Mouse (Mus musculus): ENCODE measurements around the gene Ppm1b. TPM values are rescaled to one million over a fixed set of nuclear protein-coding genes. Genes with fewer than 3 reads are reported as not detected.

The Ppm1b gene
- polyA plus RNA-seq, 1 experiment from 2014 or later: 97.2 TPM

DNA sequence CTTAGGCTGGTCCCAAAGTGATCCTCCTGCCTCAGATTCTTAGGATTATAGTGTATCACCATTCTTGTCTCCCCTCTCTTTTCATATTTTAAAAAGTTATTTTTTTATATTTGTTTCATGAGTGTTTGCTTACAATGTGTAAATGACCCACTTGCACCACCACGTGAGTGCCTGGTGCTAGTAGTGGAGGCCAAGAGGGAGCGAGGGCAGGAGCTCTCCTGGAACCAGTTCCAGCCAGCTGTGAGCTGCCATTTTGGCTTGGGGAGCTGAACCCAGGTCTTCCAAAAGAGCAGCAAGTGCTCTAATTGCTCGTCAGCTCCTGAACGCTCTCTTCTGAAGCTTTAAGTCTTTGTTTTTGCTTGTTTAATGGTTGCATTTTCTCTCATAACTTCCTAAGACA, 3.6 kb downstream of the Ppm1b start:
- peak overlapping the region; percentile 74 for H3K4me3 ChIP-seq
- no peak for ATAC-seq (ENCODE audit: low FRiP score)
- peak overlapping the region; percentile 71 for H3K4me2 ChIP-seq
- H3K36me3 ChIP-seq: no peaks in the 10 kb centered on the region
- 71% methylated on average over 4 of the region's 4 CpGs for WGBS
- peak overlapping the region; percentile 95; the same call in 1 of the 2 replicates for H3K9ac ChIP-seq
- H3K27ac ChIP-seq: no peak overlapping the region
- no peaks in the 10 kb centered on the region for H3K9me3 ChIP-seq
- no peaks in the 10 kb centered on the region for H3K27me3 ChIP-seq
- H3K4me1 ChIP-seq (replicated peaks): peaks cover 39% of the 10 kb centered on the region

DNA sequence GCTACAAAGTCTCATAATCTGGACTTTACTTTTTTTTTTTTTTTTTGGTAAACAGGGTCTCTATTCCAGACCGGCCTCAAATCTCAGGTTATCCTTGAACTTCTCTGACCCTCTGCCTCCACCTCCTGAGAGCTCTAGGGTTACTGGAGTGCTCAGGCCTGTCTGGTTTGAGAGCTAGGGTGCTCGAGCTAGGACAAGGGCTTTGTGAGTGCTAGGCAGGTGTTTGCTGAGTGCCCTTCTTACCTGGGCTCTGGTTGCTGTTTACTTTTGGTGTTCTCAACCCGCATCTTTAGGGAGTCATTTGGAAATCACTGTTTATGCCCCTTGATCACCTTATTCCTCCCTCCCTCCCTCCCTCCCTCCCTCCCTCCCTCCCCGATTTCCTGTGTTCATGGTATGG, 5.5 kb downstream of the Ppm1b start:
- Histone ChIP-seq H3K9ac (no peak overlapping the region), H3K27me3 (no peaks in the 10 kb centered on the region), H3K36me3 (no peaks in the 10 kb centered on the region), H3K4me2 (no peak overlapping the region), H3K9me3 (no peaks in the 10 kb centered on the region), H3K27ac (no peak overlapping the region), H3K4me3 (no peak overlapping the region), H3K4me1 (replicated peaks) (peaks cover 31% of the 10 kb centered on the region)
- no peak for ATAC-seq (ENCODE audit: low FRiP score)
- 96% methylated on average over 4 of the region's 4 CpGs for WGBS

DNA sequence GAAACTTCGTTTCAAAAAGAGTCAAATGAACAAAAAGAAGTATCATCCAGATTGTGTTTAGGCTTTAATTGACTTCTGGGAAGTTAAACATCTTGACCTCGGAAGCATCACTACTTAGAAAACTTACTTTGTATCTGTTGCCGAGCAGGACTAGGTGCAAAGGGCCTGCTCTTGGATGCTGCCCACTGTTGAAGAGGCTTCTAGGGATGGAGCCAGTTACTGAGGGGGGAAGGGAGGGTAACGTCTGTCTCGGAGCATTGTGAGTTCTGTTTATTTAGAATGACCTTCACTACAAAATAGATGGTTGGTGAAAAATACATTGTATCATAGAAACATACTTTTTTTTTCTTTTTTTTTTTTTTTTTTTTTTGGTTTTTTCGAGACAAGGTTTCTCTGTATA, 7.1 kb downstream of the Ppm1b start:
- H3K4me2 ChIP-seq: no peak overlapping the region
- no peak overlapping the region for H3K27ac ChIP-seq
- ATAC-seq (ENCODE audit: low FRiP score): no peak
- no peak overlapping the region for H3K4me3 ChIP-seq
- H3K27me3 ChIP-seq: no peaks in the 10 kb centered on the region
- H3K9ac ChIP-seq: no peak overlapping the region
- H3K9me3 ChIP-seq: no peaks in the 10 kb centered on the region
- H3K36me3 ChIP-seq: no peaks in the 10 kb centered on the region
- WGBS: 87% methylated on average over 6 of the region's 6 CpGs
- H3K4me1 ChIP-seq (replicated peaks): peaks cover 34% of the 10 kb centered on the region

DNA sequence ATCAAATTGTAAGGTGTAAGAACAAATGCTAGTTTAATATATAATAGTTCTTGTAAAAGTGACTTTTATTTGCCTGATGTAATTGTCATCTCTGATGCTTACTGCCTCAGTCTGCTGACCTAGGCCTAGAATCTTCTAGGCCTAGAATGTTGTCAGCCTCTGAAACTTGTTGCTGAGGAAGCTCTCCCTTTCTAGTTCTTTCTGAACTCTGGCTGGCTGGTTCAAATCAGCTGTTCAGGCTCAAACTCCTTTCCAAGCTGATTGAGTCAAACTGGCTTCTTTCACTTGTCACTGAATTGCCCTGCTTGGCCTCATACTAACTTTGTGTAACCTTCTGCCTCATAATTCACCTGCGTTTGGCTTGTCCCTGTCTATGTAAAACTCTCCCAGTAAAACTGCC, 9.7 kb downstream of the Ppm1b start:
- Histone ChIP-seq H3K9me3 (no peaks in the 10 kb centered on the region), H3K4me1 (replicated peaks) (peaks cover 19% of the 10 kb centered on the region; the same call in 1 of the 2 replicates), H3K27ac (no peak overlapping the region), H3K36me3 (no peaks in the 10 kb centered on the region), H3K4me2 (no peak overlapping the region), H3K4me3 (no peak overlapping the region), H3K9ac (no peak overlapping the region), H3K27me3 (no peaks in the 10 kb centered on the region)
- no peak for ATAC-seq (ENCODE audit: low FRiP score)
- 95% methylated on average over 1 of the region's 1 CpGs for WGBS

DNA sequence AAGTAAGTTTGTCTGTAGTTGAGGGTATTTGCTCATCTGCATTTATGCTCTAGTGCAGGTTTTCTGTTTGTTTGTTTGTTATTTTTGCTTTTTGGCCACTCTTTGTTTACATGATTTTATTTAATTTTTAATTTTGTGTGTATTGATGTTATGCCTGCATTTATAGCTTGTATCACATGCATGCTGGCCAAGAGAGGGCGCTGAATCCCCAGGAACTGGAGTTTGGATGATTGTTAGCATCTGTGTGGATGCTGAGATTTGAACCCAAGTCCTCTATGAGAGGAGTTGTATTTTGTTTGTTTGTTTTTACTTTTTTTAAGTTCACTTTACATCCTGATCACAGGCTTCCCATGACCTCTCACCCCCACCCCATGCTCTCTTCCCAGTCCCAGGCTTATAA, 10.5 kb downstream of the Ppm1b start:
- peaks cover 15% of the 10 kb centered on the region; the same call in 1 of the 2 replicates for H3K4me1 ChIP-seq (replicated peaks)
- no peak overlapping the region for H3K27ac ChIP-seq
- H3K4me3 ChIP-seq: no peak overlapping the region
- H3K4me2 ChIP-seq: no peak overlapping the region
- H3K9ac ChIP-seq: no peak overlapping the region
- no peaks in the 10 kb centered on the region for H3K9me3 ChIP-seq
- no peaks in the 10 kb centered on the region for H3K36me3 ChIP-seq
- ATAC-seq (ENCODE audit: low FRiP score): no peak
- 54% methylated on average over 1 of the region's 1 CpGs for WGBS
- H3K27me3 ChIP-seq: no peaks in the 10 kb centered on the region

DNA sequence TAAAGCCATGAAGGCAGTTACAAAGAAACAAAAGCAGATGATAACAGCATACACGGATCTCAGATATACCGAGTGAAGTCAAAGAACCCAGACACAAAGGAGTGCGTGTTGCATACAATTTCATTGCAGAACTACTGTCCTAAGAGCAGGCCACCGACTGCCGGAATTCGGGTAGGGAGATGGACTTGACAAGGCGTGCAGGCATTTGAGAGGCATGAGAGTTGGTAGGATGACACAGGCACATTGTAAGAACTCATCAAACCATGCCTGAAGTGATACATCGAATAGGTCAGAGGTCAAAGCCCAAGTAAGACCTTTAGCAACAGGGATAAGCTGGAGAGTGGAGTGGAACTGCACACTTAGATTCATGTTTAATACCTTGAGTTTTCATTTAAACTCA, 13.4 kb downstream of the Ppm1b start:
- Histone ChIP-seq H3K27ac (no peak overlapping the region), H3K4me1 (replicated peaks) (peaks cover 11% of the 10 kb centered on the region; the same call in 1 of the 2 replicates), H3K36me3 (no peaks in the 10 kb centered on the region), H3K4me2 (no peak overlapping the region), H3K9ac (no peak overlapping the region), H3K4me3 (no peak overlapping the region), H3K9me3 (no peaks in the 10 kb centered on the region), H3K27me3 (no peaks in the 10 kb centered on the region)
- WGBS: 52% methylated on average over 8 of the region's 8 CpGs
- ATAC-seq (ENCODE audit: low FRiP score): no peak

DNA sequence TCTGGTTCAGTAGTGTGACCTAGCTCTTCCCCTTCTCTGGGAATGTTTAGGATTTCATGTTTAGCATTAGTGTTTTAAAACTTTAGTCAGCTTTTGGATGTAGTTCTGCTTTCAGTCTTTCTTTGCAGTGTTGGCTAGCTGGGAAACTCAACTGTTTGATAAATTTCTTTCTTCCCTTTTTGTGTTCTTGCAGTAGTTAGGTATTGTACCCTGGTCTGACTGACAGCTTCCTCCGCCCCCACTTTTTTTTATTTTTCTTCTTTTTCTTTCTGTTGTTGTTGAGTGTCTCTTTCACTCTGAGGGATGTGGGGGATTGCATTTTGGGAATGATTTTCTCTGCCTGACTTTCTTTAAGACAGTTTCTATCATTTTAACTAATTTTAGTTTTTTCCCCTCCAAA, 25.2 kb downstream of the Ppm1b start:
- Histone ChIP-seq H3K27me3 (no peaks in the 10 kb centered on the region), H3K36me3 (peaks cover 3% of the 10 kb centered on the region; the same call in 1 of the 2 replicates), H3K4me1 (replicated peaks) (0 out of 2 replicates have a peak, but pooled peaks cover 6% of the 10 kb centered on the region), H3K27ac (no peak overlapping the region), H3K4me2 (no peak overlapping the region), H3K9me3 (no peaks in the 10 kb centered on the region), H3K4me3 (no peak overlapping the region), H3K9ac (no peak overlapping the region)
- ATAC-seq (ENCODE audit: low FRiP score): no peak
- WGBS: 74% methylated on average over 1 of the region's 1 CpGs

DNA sequence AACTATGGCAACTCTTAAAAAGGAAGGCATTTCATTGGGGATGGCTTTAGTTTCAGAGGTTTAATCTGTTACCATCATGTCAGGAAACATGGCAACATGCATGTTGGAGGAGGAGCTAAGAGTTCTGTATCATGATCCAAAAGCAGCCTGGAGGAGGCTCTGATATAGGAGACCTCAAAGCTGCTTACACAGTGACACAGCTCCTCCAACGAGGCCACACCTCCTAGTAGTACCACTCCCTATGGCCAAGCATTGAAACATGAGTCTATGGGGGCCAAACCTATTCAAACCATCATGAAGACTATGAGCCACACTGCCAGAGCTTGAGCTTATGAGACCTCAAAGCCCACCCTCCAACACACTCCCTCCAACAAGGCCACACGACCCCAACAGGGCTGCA, 26.2 kb downstream of the Ppm1b start:
- Histone ChIP-seq H3K4me1 (replicated peaks) (peaks cover 11% of the 10 kb centered on the region; the same call in 1 of the 2 replicates), H3K27ac (no peak overlapping the region), H3K4me3 (no peak overlapping the region), H3K4me2 (no peak overlapping the region), H3K9me3 (no peaks in the 10 kb centered on the region), H3K9ac (no peak overlapping the region), H3K27me3 (no peaks in the 10 kb centered on the region), H3K36me3 (no peaks in the 10 kb centered on the region)
- WGBS: 85% methylated on average over 2 of the region's 2 CpGs
- no peak for ATAC-seq (ENCODE audit: low FRiP score)

DNA sequence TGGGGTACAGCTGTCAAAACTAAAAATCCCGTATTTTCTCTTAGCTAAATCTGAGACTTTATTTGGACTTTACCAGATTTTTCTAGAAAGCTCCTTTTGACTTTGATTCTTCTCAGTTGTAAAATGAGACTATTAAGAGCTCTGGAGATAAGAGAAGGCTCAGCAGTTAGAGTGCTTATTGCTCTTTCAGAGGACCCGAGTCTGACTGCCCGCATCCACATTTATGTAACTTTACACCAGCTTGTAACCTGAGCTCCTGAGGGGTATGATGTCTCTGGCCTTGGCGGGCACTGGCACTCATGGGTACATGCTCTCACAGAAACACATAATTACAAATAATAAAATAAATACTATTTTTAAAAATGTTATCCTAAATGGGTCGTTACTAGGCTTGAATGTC, 29.8 kb downstream of the Ppm1b start:
- H3K36me3 ChIP-seq: no peaks in the 10 kb centered on the region
- no peak overlapping the region for H3K27ac ChIP-seq
- no peak overlapping the region for H3K9ac ChIP-seq
- H3K27me3 ChIP-seq: no peaks in the 10 kb centered on the region
- peaks cover 11% of the 10 kb centered on the region; the same call in 1 of the 2 replicates for H3K4me1 ChIP-seq (replicated peaks)
- no peak for ATAC-seq (ENCODE audit: low FRiP score)
- H3K4me2 ChIP-seq: no peak overlapping the region
- H3K9me3 ChIP-seq: no peaks in the 10 kb centered on the region
- 76% methylated on average over 5 of the region's 5 CpGs for WGBS
- no peak overlapping the region for H3K4me3 ChIP-seq

DNA sequence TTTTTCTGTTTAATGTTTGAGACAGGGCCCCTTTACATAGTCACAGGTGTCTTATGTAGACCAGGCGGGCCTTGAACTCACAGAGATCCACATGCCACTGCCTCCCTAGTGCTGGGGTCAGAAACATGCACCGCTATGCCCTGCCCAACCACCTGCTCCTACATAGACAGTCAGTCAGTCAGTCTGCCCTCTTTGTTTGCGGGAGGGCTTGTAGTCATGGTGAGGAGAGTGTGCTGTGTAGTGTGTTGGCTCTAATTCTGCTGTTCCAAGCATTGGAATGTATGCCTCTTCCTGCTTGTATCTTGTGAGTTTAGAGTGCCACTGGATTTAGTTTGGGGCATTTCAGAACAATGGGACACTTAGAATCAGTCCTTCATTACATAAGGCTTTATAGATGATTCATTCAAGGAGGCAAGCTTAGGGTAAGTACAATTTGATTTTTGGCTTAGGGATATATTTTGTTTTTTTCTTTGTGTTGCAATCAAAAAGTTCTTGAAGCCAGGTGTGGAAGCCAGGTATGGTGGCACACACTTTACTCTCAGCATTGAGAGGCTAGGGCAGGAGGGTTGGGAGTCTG, 31.4 kb downstream of the Ppm1b start:
- Histone ChIP-seq H3K9me3 (no peaks in the 10 kb centered on the region), H3K9ac (no peak overlapping the region), H3K36me3 (no peaks in the 10 kb centered on the region), H3K4me3 (no peak overlapping the region), H3K27me3 (no peaks in the 10 kb centered on the region), H3K4me2 (no peak overlapping the region), H3K4me1 (replicated peaks) (peaks cover 11% of the 10 kb centered on the region; the same call in 1 of the 2 replicates), H3K27ac (no peak overlapping the region)
- WGBS: 86% methylated on average over 3 of the region's 3 CpGs
- no peak for ATAC-seq (ENCODE audit: low FRiP score)

DNA sequence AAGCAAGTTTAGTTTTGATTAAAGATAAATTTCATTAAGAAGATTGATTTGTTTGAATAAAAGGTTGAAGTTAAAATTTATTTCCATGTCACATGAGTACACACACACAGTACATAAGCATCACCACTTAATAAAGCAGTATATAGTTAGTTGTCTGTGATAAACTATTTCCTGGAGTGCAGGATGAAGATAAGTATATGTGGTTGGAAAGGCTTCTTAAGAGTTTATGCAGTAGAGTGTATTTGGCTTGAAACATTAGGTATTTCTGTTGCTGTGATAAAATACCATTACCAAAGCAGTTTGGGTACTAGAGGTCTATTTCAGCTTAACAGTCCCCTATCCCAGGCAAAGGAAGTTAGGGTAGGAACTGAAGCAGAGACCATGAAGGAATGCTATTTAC, 32.0 kb downstream of the Ppm1b start:
- H3K4me2 ChIP-seq: no peak overlapping the region
- H3K4me1 ChIP-seq (replicated peaks): peaks cover 11% of the 10 kb centered on the region; the same call in 1 of the 2 replicates
- no peak for ATAC-seq (ENCODE audit: low FRiP score)
- no peak overlapping the region for H3K4me3 ChIP-seq
- H3K9ac ChIP-seq: no peak overlapping the region
- H3K9me3 ChIP-seq: no peaks in the 10 kb centered on the region
- H3K27ac ChIP-seq: no peak overlapping the region
- H3K27me3 ChIP-seq: no peaks in the 10 kb centered on the region
- no peaks in the 10 kb centered on the region for H3K36me3 ChIP-seq

DNA sequence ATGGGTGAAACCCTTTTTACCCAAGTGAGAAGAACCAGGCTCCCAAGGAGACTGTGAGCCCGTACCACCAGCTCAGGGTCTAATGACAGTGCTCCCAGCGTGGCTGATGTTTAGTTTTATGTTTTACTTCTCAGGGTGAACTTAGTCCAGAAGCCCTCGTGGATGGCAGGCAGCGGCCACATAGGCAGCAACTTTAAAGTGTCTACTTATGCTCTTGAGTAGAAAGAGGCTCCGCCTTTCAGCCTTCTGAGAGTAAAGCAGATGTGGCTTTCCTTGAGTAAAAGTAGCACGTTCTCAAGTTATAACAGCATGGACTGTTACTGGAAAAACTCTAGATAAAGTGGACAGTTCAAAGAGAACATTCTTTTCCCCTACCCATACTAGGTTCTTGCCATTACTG, 39.3 kb downstream of the Ppm1b start:
- Histone ChIP-seq H3K9me3 (no peaks in the 10 kb centered on the region), H3K27me3 (no peaks in the 10 kb centered on the region), H3K36me3 (peaks cover 3% of the 10 kb centered on the region; the same call in 1 of the 2 replicates), H3K4me3 (no peak overlapping the region), H3K27ac (no peak overlapping the region), H3K4me2 (no peak overlapping the region), H3K4me1 (replicated peaks) (0 out of 2 replicates have a peak, but pooled peaks cover 5% of the 10 kb centered on the region), H3K9ac (no peak overlapping the region)
- ATAC-seq (ENCODE audit: low FRiP score): no peak
- WGBS: 95% methylated on average over 6 of the region's 6 CpGs

DNA sequence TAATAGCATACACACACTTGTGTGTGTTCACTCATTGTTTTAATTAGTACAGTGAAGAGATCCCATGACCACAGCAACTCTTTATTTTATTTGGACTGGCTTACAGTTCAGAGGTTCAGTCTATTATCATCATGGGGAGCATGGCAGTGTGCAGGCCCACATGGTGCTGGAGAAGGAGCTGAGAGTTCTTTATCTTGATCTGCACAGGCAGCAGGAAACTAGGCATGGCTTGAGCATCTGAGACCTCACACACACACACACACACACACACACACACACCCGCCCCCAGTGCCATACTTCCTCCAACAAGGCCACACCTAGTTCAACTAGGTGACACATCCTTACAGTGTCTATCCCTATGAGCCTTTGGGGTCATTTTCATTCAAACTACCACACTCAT, 41.1 kb downstream of the Ppm1b start:
- H3K4me2 ChIP-seq: no peak overlapping the region
- 93% methylated on average over 1 of the region's 1 CpGs for WGBS
- peaks cover 3% of the 10 kb centered on the region; the same call in 1 of the 2 replicates for H3K36me3 ChIP-seq
- no peak overlapping the region for H3K9ac ChIP-seq
- H3K27ac ChIP-seq: no peak overlapping the region
- H3K27me3 ChIP-seq: no peaks in the 10 kb centered on the region
- no peak overlapping the region for H3K4me3 ChIP-seq
- ATAC-seq (ENCODE audit: low FRiP score): no peak
- H3K9me3 ChIP-seq: no peaks in the 10 kb centered on the region
- 0 out of 2 replicates have a peak, but pooled peaks cover 5% of the 10 kb centered on the region for H3K4me1 ChIP-seq (replicated peaks)
